Mouse (Mus musculus) megakaryocyte, embryonic 14.5 days (primary cell): ENCODE results near the gene Ranbp17.

ENCODE experiments used
- FLI1 ChIP-seq: IDR thresholded peaks from 2 replicates; pipeline ENCODE4 v1.6.1; 2012; ENCODE audit warnings: low read length, inconsistent platforms, mixed read lengths
- GATA1 ChIP-seq: IDR thresholded peaks from 3 replicates; pipeline ENCODE4 v1.6.1; 2012; ENCODE audit warnings: mixed read lengths, low read length, inconsistent platforms, borderline replicate concordance

- TF ChIP-seq GATA1 (no peak), FLI1 (no peak)
These were observed 351.1 kb downstream of the Ranbp17 start for GRCm38 (mm10) chr11:33162211-33162997.
